Mouse (Mus musculus) layer of hippocampus, adult 11-12 months (tissue): ENCODE results near the gene Gm3005.
"Not testable (repeated sequence)": the region's sequence is repeated elsewhere in the genome, so short reads cannot be mapped to it uniquely, and the experiment has no call there.

ENCODE experiments used
- DNase-seq: peaks from one replicate; pipeline ENCODE4 v3.0.0; 2022; ENCODE audit warnings: low spot score

Gene Gm3005

DNA sequence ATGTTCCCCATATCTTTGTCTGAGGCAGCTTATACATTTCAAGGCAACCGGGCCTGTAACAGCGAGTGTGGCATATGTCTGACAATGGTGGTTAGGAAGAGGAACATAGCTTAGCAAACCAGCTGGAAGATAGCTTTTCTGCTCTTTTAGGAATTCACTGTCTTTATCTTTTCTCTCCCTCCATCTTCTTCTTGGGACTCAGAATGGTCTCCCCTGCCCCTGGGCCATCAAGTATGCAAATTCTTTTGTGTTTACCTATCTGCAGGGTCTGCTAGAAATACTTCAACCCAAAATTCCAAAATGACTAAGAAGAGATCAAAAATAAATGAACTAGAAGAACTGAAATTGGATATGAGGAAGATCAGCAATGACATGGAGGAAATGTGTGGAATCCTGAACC is at the start of gene Gm3005:
Gene Gm3005 (plus strand): TSS at position 301 of the 400 bp plus-strand sequence.
- DNase-seq, result not testable (repeated sequence)

DNA sequence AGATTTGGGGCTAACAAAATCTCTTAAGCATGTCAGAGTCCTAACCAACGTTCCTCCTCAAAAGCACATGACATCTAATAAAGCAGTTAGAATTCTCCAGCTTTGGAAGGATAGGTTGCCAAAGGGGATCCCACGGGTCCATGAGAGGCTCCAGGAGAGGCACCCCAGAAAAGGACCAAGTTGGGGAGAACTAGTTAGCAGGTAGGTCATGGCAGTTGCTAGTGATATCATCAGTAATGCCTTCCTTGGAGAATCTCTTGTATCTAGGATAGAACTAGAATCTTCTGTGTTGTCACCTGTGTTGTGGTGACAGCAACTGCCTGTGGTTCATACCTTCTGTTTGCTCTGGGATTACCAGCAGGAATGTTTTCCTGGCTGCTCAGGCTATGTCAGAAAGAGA is 33.1 kb upstream of the Gm3005 start, which contains the start of gene Gm10413:
Gene Gm10413 (plus strand): TSS at position 301 of the 400 bp plus-strand sequence.
- not testable (repeated sequence) for DNase-seq

DNA sequence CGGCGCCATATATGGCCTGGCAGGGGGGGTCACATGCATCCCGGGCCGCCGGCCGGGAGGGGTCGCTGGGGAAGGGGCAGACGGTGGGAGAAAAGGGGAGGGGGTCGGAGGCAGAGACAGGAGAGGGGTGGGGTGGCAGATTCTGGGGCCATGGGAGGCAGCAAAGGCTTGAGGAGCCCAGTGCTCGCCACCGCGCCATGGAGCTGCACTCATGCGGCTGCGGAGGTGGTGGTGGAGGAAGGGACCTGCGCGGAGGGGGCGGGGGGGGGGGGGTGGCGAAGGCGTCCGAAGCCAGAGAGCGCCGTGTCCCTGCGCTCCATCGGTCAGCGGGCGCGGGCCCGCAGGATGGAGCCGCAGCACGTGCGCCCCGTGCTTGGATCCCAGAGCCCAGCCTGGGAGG is 15.6 kb upstream of the Gm3005 start, which contains the start of gene Gm10409:
Gene Gm10409 (plus strand): TSS at position 301 of the 400 bp plus-strand sequence.
- not testable (repeated sequence) for DNase-seq

DNA sequence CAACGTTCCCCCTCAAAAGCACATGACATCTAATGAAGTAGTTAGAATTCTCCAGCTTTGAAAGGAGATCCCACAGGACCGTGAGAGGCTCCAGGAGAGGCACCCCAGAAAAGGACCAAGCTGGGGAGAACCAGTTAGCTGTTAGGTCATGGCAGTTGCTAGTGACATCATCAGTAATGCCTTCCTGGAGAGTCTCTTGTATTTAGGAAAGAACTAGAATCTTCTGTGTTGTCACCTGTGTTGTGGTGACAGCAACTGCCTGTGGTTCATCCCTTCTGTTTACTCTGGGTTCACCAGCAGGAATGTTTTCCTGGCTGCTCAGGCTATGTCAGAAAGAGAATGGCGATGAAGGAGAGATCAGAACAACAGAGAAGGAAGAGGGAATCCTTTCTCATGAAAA is 21.2 kb downstream of the Gm3005 start, which contains the start of gene Gm10408:
Gene Gm10408 (plus strand): TSS at position 301 of the 400 bp plus-strand sequence.
- DNase-seq, result not testable (repeated sequence)

DNA sequence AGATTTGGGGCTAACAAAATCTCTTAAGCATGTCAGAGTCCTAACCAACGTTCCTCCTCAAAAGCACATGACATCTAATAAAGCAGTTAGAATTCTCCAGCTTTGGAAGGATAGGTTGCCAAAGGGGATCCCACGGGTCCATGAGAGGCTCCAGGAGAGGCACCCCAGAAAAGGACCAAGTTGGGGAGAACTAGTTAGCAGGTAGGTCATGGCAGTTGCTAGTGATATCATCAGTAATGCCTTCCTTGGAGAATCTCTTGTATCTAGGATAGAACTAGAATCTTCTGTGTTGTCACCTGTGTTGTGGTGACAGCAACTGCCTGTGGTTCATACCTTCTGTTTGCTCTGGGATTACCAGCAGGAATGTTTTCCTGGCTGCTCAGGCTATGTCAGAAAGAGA is 206.3 kb downstream of the Gm3005 start, which contains the start of gene Gm3012:
Gene Gm3012 (plus strand): TSS at position 301 of the 400 bp plus-strand sequence.
- DNase-seq, result not testable (repeated sequence)
